Mouse (Mus musculus): Measurements from ENCODE around the gene Rnf187. TPM values are rescaled to one million over a fixed set of nuclear protein-coding genes. Genes with fewer than 3 reads are reported as not detected.

Gene Rnf187
- polyA plus RNA-seq, 1 experiment from 2014 or later, result 275 TPM

GRCm38 (mm10) chr11:58913776-58914175, 24.9 kb downstream of the Rnf187 start:
- H3K27ac ChIP-seq (replicated peaks; ENCODE audit: low read depth, low read length), result no peak overlapping the region
- 60% methylated on average over 1 of the region's 1 CpGs for WGBS

GRCm38 (mm10) chr11:58904838-58905237, 33.9 kb downstream of the Rnf187 start:
- peaks cover 4% of the 10 kb centered on the region; the same call in 1 of the 2 replicates for H3K36me3 ChIP-seq (ENCODE audit: control insufficient read depth, insufficient read depth, low read length)
- H3K9ac ChIP-seq (ENCODE audit: low read length), result no peak overlapping the region
- no peaks in the 10 kb centered on the region for H3K27me3 ChIP-seq (ENCODE audit: control insufficient read depth, insufficient read depth, low read length)
- 48% methylated on average over 6 of the region's 6 CpGs for WGBS
- no peaks in the 10 kb centered on the region for H3K4me1 ChIP-seq (ENCODE audit: control insufficient read depth, insufficient read depth, low read length)
- DNase-seq (ENCODE audit: low spot score) (no peak), ATAC-seq (ENCODE audit: insufficient number of reproducible peaks, low FRiP score, low TSS enrichment, low read depth) (no peak)
- H3K9me3 ChIP-seq (ENCODE audit: control insufficient read depth, low read length), result no peaks in the 10 kb centered on the region
- H3K27ac ChIP-seq (replicated peaks; ENCODE audit: low read depth, low read length), result no peak overlapping the region
- H3K4me2 ChIP-seq (ENCODE audit: low read depth, severe bottlenecking), result no peak overlapping the region
- no peak overlapping the region for H3K4me3 ChIP-seq (ENCODE audit: low read depth, low read length)

More at GRCm38 (mm10) chr11:58913776-58914175, 24.9 kb downstream of the Rnf187 start:
- Histone ChIP-seq H3K9ac (ENCODE audit: low read length) (no peak overlapping the region; the same call in 1 of the 2 replicates), H3K4me2 (ENCODE audit: low read depth, severe bottlenecking) (peak overlapping the region; percentile 36; the same call in 1 of the 2 replicates), H3K27me3 (ENCODE audit: control insufficient read depth, insufficient read depth, low read length) (no peaks in the 10 kb centered on the region), H3K4me3 (ENCODE audit: low read depth, low read length) (no peak overlapping the region), H3K9me3 (ENCODE audit: control insufficient read depth, low read length) (no peaks in the 10 kb centered on the region), H3K36me3 (ENCODE audit: control insufficient read depth, insufficient read depth, low read length) (no peaks in the 10 kb centered on the region), H3K4me1 (ENCODE audit: control insufficient read depth, insufficient read depth, low read length) (no peaks in the 10 kb centered on the region)
- ATAC-seq (ENCODE audit: insufficient number of reproducible peaks, low FRiP score, low TSS enrichment, low read depth), result no peak
- DNase-seq (ENCODE audit: low spot score), result no peak

GRCm38 (mm10) chr11:58904410-58904718, 34.4 kb downstream of the Rnf187 start:
- 0 out of 2 replicates have a peak, but pooled peaks have one; percentile 7 for ATAC-seq (ENCODE audit: insufficient number of reproducible peaks, low FRiP score, low TSS enrichment, low read depth)
- H3K9ac ChIP-seq (ENCODE audit: low read length), result no peak overlapping the region
- H3K9me3 ChIP-seq (ENCODE audit: control insufficient read depth, low read length), result no peaks in the 10 kb centered on the region
- H3K36me3 ChIP-seq (ENCODE audit: control insufficient read depth, insufficient read depth, low read length), result peaks cover 4% of the 10 kb centered on the region; the same call in 1 of the 2 replicates
- no peaks in the 10 kb centered on the region for H3K27me3 ChIP-seq (ENCODE audit: control insufficient read depth, insufficient read depth, low read length)
- no peak overlapping the region for H3K27ac ChIP-seq (replicated peaks; ENCODE audit: low read depth, low read length)
- 7% methylated on average over 8 of the region's 8 CpGs for WGBS
- DNase-seq (ENCODE audit: low spot score), result no peak
- peak overlapping the region; percentile 88 for H3K4me2 ChIP-seq (ENCODE audit: low read depth, severe bottlenecking)
- no peaks in the 10 kb centered on the region for H3K4me1 ChIP-seq (ENCODE audit: control insufficient read depth, insufficient read depth, low read length)
- H3K4me3 ChIP-seq (ENCODE audit: low read depth, low read length), result peak overlapping the region; percentile 85

- Histone ChIP-seq H3K9me3 (ENCODE audit: control insufficient read depth, low read length) (no peaks in the 10 kb centered on the region), H3K27me3 (ENCODE audit: control insufficient read depth, insufficient read depth, low read length) (no peaks in the 10 kb centered on the region), H3K4me1 (ENCODE audit: control insufficient read depth, insufficient read depth, low read length) (no peaks in the 10 kb centered on the region), H3K36me3 (ENCODE audit: control insufficient read depth, insufficient read depth, low read length) (peaks cover 4% of the 10 kb centered on the region; the same call in 1 of the 2 replicates), H3K4me3 (ENCODE audit: low read depth, low read length) (peak within 1 kb of the TSS; percentile 85), H3K27ac (replicated peaks; ENCODE audit: low read depth, low read length) (peak within 1 kb of the TSS; percentile 62), H3K9ac (ENCODE audit: low read length) (peak within 1 kb of the TSS; percentile 91), H3K4me2 (ENCODE audit: low read depth, severe bottlenecking) (peak within 1 kb of the TSS; percentile 88)
- peak; percentile 97 for DNase-seq (ENCODE audit: low spot score)
- WGBS, result under 1% methylated on average over 40 of the region's 40 CpGs
- ATAC-seq (ENCODE audit: insufficient number of reproducible peaks, low FRiP score, low TSS enrichment, low read depth), result peak; percentile 97
Observed at GRCm38 (mm10) chr11:58903511-58904409, 35.0 kb downstream of the Rnf187 start, which contains the start of gene Zfp39. TSS of gene Zfp39 (minus strand) at chr11:58904225.

GRCm38 (mm10) chr11:58901080-58901479, 37.6 kb downstream of the Rnf187 start:
- Histone ChIP-seq H3K4me2 (ENCODE audit: low read depth, severe bottlenecking) (no peak overlapping the region), H3K4me3 (ENCODE audit: low read depth, low read length) (no peak overlapping the region), H3K4me1 (ENCODE audit: control insufficient read depth, insufficient read depth, low read length) (no peaks in the 10 kb centered on the region), H3K27me3 (ENCODE audit: control insufficient read depth, insufficient read depth, low read length) (no peaks in the 10 kb centered on the region), H3K9ac (ENCODE audit: low read length) (no peak overlapping the region), H3K27ac (replicated peaks; ENCODE audit: low read depth, low read length) (no peak overlapping the region), H3K9me3 (ENCODE audit: control insufficient read depth, low read length) (no peaks in the 10 kb centered on the region), H3K36me3 (ENCODE audit: control insufficient read depth, insufficient read depth, low read length) (peaks cover 6% of the 10 kb centered on the region; the same call in 1 of the 2 replicates)
- ATAC-seq (ENCODE audit: insufficient number of reproducible peaks, low FRiP score, low TSS enrichment, low read depth) (no peak), DNase-seq (ENCODE audit: low spot score) (no peak)

GRCm38 (mm10) chr11:58897485-58897884, 41.2 kb downstream of the Rnf187 start:
- Histone ChIP-seq H3K9me3 (ENCODE audit: control insufficient read depth, low read length) (no peaks in the 10 kb centered on the region), H3K4me2 (ENCODE audit: low read depth, severe bottlenecking) (no peak overlapping the region), H3K4me1 (ENCODE audit: control insufficient read depth, insufficient read depth, low read length) (no peaks in the 10 kb centered on the region), H3K27me3 (ENCODE audit: control insufficient read depth, insufficient read depth, low read length) (no peaks in the 10 kb centered on the region), H3K9ac (ENCODE audit: low read length) (no peak overlapping the region), H3K27ac (replicated peaks; ENCODE audit: low read depth, low read length) (no peak overlapping the region), H3K36me3 (ENCODE audit: control insufficient read depth, insufficient read depth, low read length) (peaks cover 11% of the 10 kb centered on the region), H3K4me3 (ENCODE audit: low read depth, low read length) (no peak overlapping the region)
- WGBS, result 88% methylated on average over 6 of the region's 6 CpGs
- DNase-seq (ENCODE audit: low spot score) (no peak), ATAC-seq (ENCODE audit: insufficient number of reproducible peaks, low FRiP score, low TSS enrichment, low read depth) (no peak)

GRCm38 (mm10) chr11:58894456-58894855, 44.3 kb downstream of the Rnf187 start:
- 44% methylated on average over 6 of the region's 6 CpGs for WGBS
- no peak for DNase-seq (ENCODE audit: low spot score)
- Histone ChIP-seq H3K9ac (ENCODE audit: low read length) (no peak overlapping the region), H3K9me3 (ENCODE audit: control insufficient read depth, low read length) (no peaks in the 10 kb centered on the region), H3K4me2 (ENCODE audit: low read depth, severe bottlenecking) (no peak overlapping the region), H3K4me3 (ENCODE audit: low read depth, low read length) (no peak overlapping the region), H3K4me1 (ENCODE audit: control insufficient read depth, insufficient read depth, low read length) (no peaks in the 10 kb centered on the region), H3K27me3 (ENCODE audit: control insufficient read depth, insufficient read depth, low read length) (no peaks in the 10 kb centered on the region), H3K36me3 (ENCODE audit: control insufficient read depth, insufficient read depth, low read length) (peaks cover 23% of the 10 kb centered on the region), H3K27ac (replicated peaks; ENCODE audit: low read depth, low read length) (no peak overlapping the region)
- no peak for ATAC-seq (ENCODE audit: insufficient number of reproducible peaks, low FRiP score, low TSS enrichment, low read depth)

- H3K27ac ChIP-seq (replicated peaks; ENCODE audit: low read depth, low read length), result no peak overlapping the region
- H3K9ac ChIP-seq (ENCODE audit: low read length), result no peak overlapping the region
- H3K4me2 ChIP-seq (ENCODE audit: low read depth, severe bottlenecking), result no peak overlapping the region
- no peaks in the 10 kb centered on the region for H3K27me3 ChIP-seq (ENCODE audit: control insufficient read depth, insufficient read depth, low read length)
- H3K9me3 ChIP-seq (ENCODE audit: control insufficient read depth, low read length), result no peaks in the 10 kb centered on the region
- peaks cover 19% of the 10 kb centered on the region for H3K36me3 ChIP-seq (ENCODE audit: control insufficient read depth, insufficient read depth, low read length)
- DNase-seq (ENCODE audit: low spot score) (no peak), ATAC-seq (ENCODE audit: insufficient number of reproducible peaks, low FRiP score, low TSS enrichment, low read depth) (no peak)
- no peaks in the 10 kb centered on the region for H3K4me1 ChIP-seq (ENCODE audit: control insufficient read depth, insufficient read depth, low read length)
- WGBS, result 95% methylated on average over 10 of the region's 10 CpGs
- no peak overlapping the region for H3K4me3 ChIP-seq (ENCODE audit: low read depth, low read length)
Observed at GRCm38 (mm10) chr11:58890511-58890910, 48.2 kb downstream of the Rnf187 start.
